Mouse (Mus musculus) heart, postnatal 0 days (tissue): ENCODE measurements at regions not wholly inside any gene's neighbourhood (a gene's known extent, or its start where the extent isn't known, plus 50 kb on each side); places are given as distances from the start of the nearest gene placed in this dataset.

ENCODE experiments used
- CTCF ChIP-seq: IDR thresholded peaks from 2 replicates; pipeline ENCODE4 v1.5.1; 2016; ENCODE audit warnings: antibody characterized with exemption, control low read depth, low read depth
- EP300 ChIP-seq: IDR thresholded peaks from 2 replicates; pipeline ENCODE4 v1.6.1; 2016; ENCODE audit warnings: antibody characterized with exemption, low read depth

DNA sequence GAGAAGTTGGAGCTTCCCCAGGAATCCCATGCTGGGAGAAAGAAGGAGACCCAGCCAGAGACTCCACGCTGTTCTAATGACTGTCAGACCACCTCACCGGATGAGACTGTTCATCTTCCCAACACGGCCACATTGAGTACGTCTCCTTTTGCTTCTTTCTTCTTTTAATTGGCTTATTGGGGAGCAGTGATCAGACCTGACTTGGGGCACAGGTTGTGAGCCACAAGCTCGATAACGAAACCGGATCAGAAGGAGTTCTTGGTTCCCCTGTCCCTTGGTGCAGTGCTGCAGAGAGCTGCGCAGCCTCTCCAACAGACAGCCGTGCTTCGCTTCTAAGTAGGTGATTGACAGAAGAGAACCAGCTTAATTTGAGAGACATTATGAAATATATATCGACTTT, 188.4 kb downstream of the Rpap3 start:
- TF ChIP-seq CTCF (no peak), EP300 (no peak)
